Mouse (Mus musculus) heart, adult 2 months (tissue): Measurements from ENCODE around the gene Hexim1. TPM values are rescaled to one million over a fixed set of nuclear protein-coding genes. Genes with fewer than 3 reads are reported as not detected.

Experiments
- DNase-seq, 2 experiments: peaks; one replicate each; pipeline ENCODE4 v3.0.0; 2021
- H3K27ac ChIP-seq: fragments of 200-600 bp; 2 replicates; pipeline ENCODE4 v1.8.1; 2022
- H3K27me3 ChIP-seq: fragments of 200-500 bp; 2 replicates; pipeline ENCODE4 v1.6.1; 2012; ENCODE audit warnings: mild to moderate bottlenecking, low read length, inconsistent platforms, mixed read lengths; ENCODE audit not compliant: control insufficient read depth, insufficient read depth
- H3K36me3 ChIP-seq: fragments of 200-500 bp; 2 replicates; pipeline ENCODE4 v1.6.1; 2012; ENCODE audit warnings: low read length, inconsistent platforms; ENCODE audit not compliant: control insufficient read depth, insufficient read depth
- H3K4me1 ChIP-seq: fragments of 200-500 bp; 2 replicates; pipeline ENCODE4 v1.6.1; 2011; ENCODE audit warnings: low read length; ENCODE audit not compliant: control insufficient read depth, insufficient read depth
- H3K4me3 ChIP-seq: fragments of 200-600 bp; 2 replicates; pipeline ENCODE4 v1.8.1; 2022
- H3K79me2 ChIP-seq: fragments of 200-500 bp; replicated peaks from 2 replicates; pipeline ENCODE4 v1.6.1; 2012; ENCODE audit warnings: mild to moderate bottlenecking, inconsistent platforms, low read length, moderate library complexity, mixed read lengths; ENCODE audit not compliant: control insufficient read depth, insufficient read depth
- H3K9ac ChIP-seq: fragments of 200-500 bp; 2 replicates; pipeline ENCODE4 v1.6.1; 2012; ENCODE audit warnings: low read depth, mild to moderate bottlenecking, control low read depth, inconsistent platforms, low read length, mixed read lengths
- CTCF ChIP-seq: fragments of 200-600 bp; IDR thresholded peaks from 2 replicates; pipeline ENCODE4 v1.8.1; 2022; ENCODE audit warnings: antibody characterized with exemption, mild to moderate bottlenecking, moderate library complexity
- EP300 ChIP-seq: fragments of 200-500 bp; IDR thresholded peaks from 2 replicates; pipeline ENCODE4 v1.6.1; 2011; ENCODE audit warnings: low read depth, low read length, control low read depth; ENCODE audit not compliant: insufficient read depth
- POLR2A ChIP-seq: fragments of 200-500 bp; IDR thresholded peaks from 2 replicates; pipeline ENCODE4 v1.6.1; 2011; ENCODE audit warnings: mild to moderate bottlenecking, low read depth, low read length, control low read depth; ENCODE audit not compliant: insufficient read depth
- WGBS: fragments of 180-500 bp; shearing (Covaris S2); methylation state at CpG from one replicate; pipeline ENCODE4 v1.1.7; 2018; 5-methylcytosine and 5-hydroxymethylcytosine counted together
- intact Hi-C: fragments of 180-260 bp; cut with DNase I; formaldehyde crosslinking; loops from one replicate; pipeline ENCODE4 v1.15.1; 2025
- polyA plus RNA-seq: library from polyadenylated mRNA; depleted of rRNA; stranded (reverse); fragments of >200 nt; gene quantifications from 2 replicates; pipeline ENCODE4 v1.2.3, GENCODE M21; 2012
- total RNA-seq, 2 experiments: library from RNA; stranded (reverse); gene quantifications; 2 replicates each; pipeline ENCODE4 v1.2.3; 2021

Gene Hexim1
- total and polyA plus RNA-seq, 3 experiments = 7.8 to 19.3 (median 18.2) TPM

- no peaks in the 10 kb centered on the region for H3K27me3 ChIP-seq
- WGBS = under 1% methylated on average over 35 of the region's 35 CpGs
- no peak for TF ChIP-seq POLR2A
- peak; percentile 66; the same call in 1 of the 2 replicates for TF ChIP-seq EP300
- TF ChIP-seq CTCF = peak; percentile 87
- intact Hi-C loops = loop anchor here (1.0 to 5.0 kb wide), 4 partner anchors 15 to 210 kb away; partner anchors contain the start of genes Hexim2 and Map3k14
- peak overlapping the region; percentile 77 for H3K4me3 ChIP-seq
- peak overlapping the region; percentile 80 for H3K9ac ChIP-seq
- peaks cover 7% of the 10 kb centered on the region for H3K4me1 ChIP-seq
- DNase-seq = peak; percentile 85 to 86
- peak overlapping the region; percentile 94 for H3K27ac ChIP-seq
- H3K79me2 ChIP-seq = no peaks in the 10 kb centered on the region
- peaks cover 2% of the 10 kb centered on the region for H3K36me3 ChIP-seq
These were observed 1.0 kb downstream of the Hexim1 start for GRCm38 (mm10) chr11:103116959-103117590.

GRCm38 (mm10) chr11:103117591-103118009 lies 1.6 kb downstream of the Hexim1 start:
- H3K36me3 ChIP-seq = peaks cover 2% of the 10 kb centered on the region
- WGBS = under 1% methylated on average over 38 of the region's 38 CpGs
- no peak for DNase-seq

DNA sequence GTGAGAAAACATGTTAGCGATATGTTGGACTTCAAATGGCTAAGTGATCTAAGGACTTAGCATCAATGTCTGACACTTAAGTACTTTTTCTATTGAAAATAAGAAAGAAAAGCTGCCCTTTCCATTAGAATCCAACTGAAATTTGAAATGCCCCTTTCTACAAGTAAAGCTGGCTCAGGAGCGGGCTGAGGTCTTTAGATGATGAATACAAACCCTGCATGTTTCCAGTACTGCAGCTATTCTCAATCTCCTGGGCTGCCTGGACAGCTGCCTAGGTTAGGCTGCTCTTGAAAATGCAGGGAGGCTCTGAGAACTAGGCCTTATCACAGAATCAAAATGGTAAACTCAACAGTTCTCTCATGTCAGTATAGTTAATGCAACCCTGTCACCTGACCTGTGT lies 2.8 kb downstream of the Hexim1 start:
- no peak overlapping the region for H3K9ac ChIP-seq
- TF ChIP-seq POLR2A (no peak), EP300 (no peak), CTCF (no peak)
- peaks cover 4% of the 10 kb centered on the region for H3K4me1 ChIP-seq
- H3K36me3 ChIP-seq = peaks cover 2% of the 10 kb centered on the region
- H3K27me3 ChIP-seq = no peaks in the 10 kb centered on the region
- no peaks in the 10 kb centered on the region for H3K79me2 ChIP-seq
- H3K4me3 ChIP-seq = no peak overlapping the region
- 78% methylated on average over 2 of the region's 2 CpGs for WGBS
- no peak for DNase-seq
- intact Hi-C loops = loop anchor here (5.0 kb wide), 2 partner anchors 148 to 208 kb away; partner anchors contain the start of gene Map3k14
- no peak overlapping the region for H3K27ac ChIP-seq

More at GRCm38 (mm10) chr11:103117591-103118009, 1.6 kb downstream of the Hexim1 start:
- peak overlapping the region; percentile 94 for H3K27ac ChIP-seq
- TF ChIP-seq EP300 (no peak), POLR2A (peak; percentile 23; the same call in 1 of the 2 replicates)
- intact Hi-C loops = loop anchor here (1.0 to 5.0 kb wide), 3 partner anchors 42 to 210 kb away; partner anchors contain the start of gene Map3k14
- H3K27me3 ChIP-seq = no peaks in the 10 kb centered on the region
- peaks cover 6% of the 10 kb centered on the region for H3K4me1 ChIP-seq
- peak overlapping the region; percentile 80 for H3K9ac ChIP-seq
- H3K4me3 ChIP-seq = peak overlapping the region; percentile 77
- no peaks in the 10 kb centered on the region for H3K79me2 ChIP-seq

GRCm38 (mm10) chr11:103119609-103120008 lies 3.6 kb downstream of the Hexim1 start:
- Histone ChIP-seq H3K27ac (no peak overlapping the region), H3K9ac (no peak overlapping the region), H3K4me1 (peaks cover 3% of the 10 kb centered on the region), H3K27me3 (no peaks in the 10 kb centered on the region), H3K4me3 (no peak overlapping the region), H3K79me2 (no peaks in the 10 kb centered on the region), H3K36me3 (peaks cover 2% of the 10 kb centered on the region)
- intact Hi-C loops = loop anchor here (5.0 kb wide), 2 partner anchors 148 to 208 kb away; partner anchors contain the start of gene Map3k14
- no peak for DNase-seq
- 37% methylated on average over 5 of the region's 5 CpGs for whole genome bisulfite sequencing
- TF ChIP-seq CTCF = peak; percentile 59
- no peak for TF ChIP-seq EP300
- no peak for TF ChIP-seq POLR2A

DNA sequence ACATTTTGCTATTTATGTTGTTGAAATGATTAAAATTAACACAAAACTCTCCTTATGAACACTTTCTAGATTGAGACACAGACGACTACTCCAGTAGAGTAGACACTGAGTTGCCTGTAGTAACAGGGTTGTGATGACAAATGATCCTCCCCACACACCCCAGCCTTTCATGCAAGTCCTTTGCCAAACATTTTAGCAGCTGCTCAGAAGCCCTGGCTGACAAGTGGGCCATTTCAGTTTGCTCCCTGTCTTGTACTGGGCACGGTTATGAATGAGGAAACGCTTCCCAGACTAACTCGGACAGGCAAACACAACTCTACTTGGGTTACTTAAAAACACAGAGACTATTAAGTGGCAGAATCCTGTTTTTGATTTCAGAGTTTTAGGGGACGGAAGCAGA lies 4.3 kb downstream of the Hexim1 start:
- intact Hi-C loops = no loop called here
- Histone ChIP-seq H3K79me2 (no peaks in the 10 kb centered on the region), H3K36me3 (peaks cover 2% of the 10 kb centered on the region), H3K4me3 (no peak overlapping the region), H3K9ac (no peak overlapping the region), H3K27ac (no peak overlapping the region), H3K4me1 (peaks cover 2% of the 10 kb centered on the region), H3K27me3 (no peaks in the 10 kb centered on the region)
- 40% methylated on average over 5 of the region's 5 CpGs for WGBS
- no peak for TF ChIP-seq CTCF
- TF ChIP-seq POLR2A = no peak
- TF ChIP-seq EP300 = no peak
- peak in 1 of 2 experiments; percentile 52 for DNase-seq
